Mouse (Mus musculus) spleen, adult 2 months (tissue): ENCODE measurements around the gene Krtap3-2. TPM values are rescaled to one million over a fixed set of nuclear protein-coding genes. Genes with fewer than 3 reads are reported as not detected.

ENCODE experiments used
- DNase-seq, 2 experiments: peaks; one replicate each; pipeline versions ENCODE4 v3.0.0 to v3.0.0-alpha.2; 2012 to 2021; ENCODE audit warnings: low spot score in 2 of 2, low read depth in 1 of 2
- H3K27ac ChIP-seq: fragments of 200-500 bp; 2 replicates; pipeline ENCODE4 v1.5.1; 2012; ENCODE audit warnings: low read length, inconsistent platforms; ENCODE audit not compliant: insufficient read depth
- H3K27me3 ChIP-seq: fragments of 200-500 bp; 2 replicates; pipeline ENCODE4 v1.6.1; 2012; ENCODE audit warnings: mild to moderate bottlenecking, moderate library complexity, low read length, inconsistent platforms; ENCODE audit not compliant: control insufficient read depth, insufficient read depth
- H3K36me3 ChIP-seq: fragments of 200-500 bp; 2 replicates; pipeline ENCODE4 v1.6.1; 2012; ENCODE audit warnings: mild to moderate bottlenecking, low read length, inconsistent platforms; ENCODE audit not compliant: control insufficient read depth, insufficient read depth
- H3K4me1 ChIP-seq: fragments of 200-500 bp; 2 replicates; pipeline ENCODE4 v1.6.1; 2011; ENCODE audit warnings: inconsistent platforms; ENCODE audit not compliant: control insufficient read depth, insufficient read depth, insufficient read length
- H3K4me3 ChIP-seq: fragments of 200-500 bp; 2 replicates; pipeline ENCODE4 v1.5.1; 2011; ENCODE audit warnings: mild to moderate bottlenecking, inconsistent platforms; ENCODE audit not compliant: insufficient read depth, insufficient read length; ENCODE audit errors: extremely low read depth
- CTCF ChIP-seq: fragments of 200-500 bp; IDR thresholded peaks from 2 replicates; pipeline ENCODE4 v1.5.1; 2011; ENCODE audit warnings: mild to moderate bottlenecking, inconsistent platforms; ENCODE audit not compliant: insufficient read depth, insufficient read length, insufficient replicate concordance; ENCODE audit errors: extremely low read depth
- POLR2A ChIP-seq: fragments of 200-500 bp; IDR thresholded peaks from 2 replicates; pipeline ENCODE4 v1.6.1; 2011; ENCODE audit warnings: low read depth, low read length, inconsistent platforms
- WGBS: fragments of 180-500 bp; shearing (Covaris S2); methylation state at CpG from one replicate; pipeline ENCODE4 v1.1.7; 2018; 5-methylcytosine and 5-hydroxymethylcytosine counted together
- polyA plus RNA-seq: library from polyadenylated mRNA; depleted of rRNA; stranded (reverse); fragments of >200 nt; gene quantifications from 2 replicates; pipeline ENCODE4 v1.2.3, GENCODE M21; 2012; rRNA removed

Gene Krtap3-2
- polyA plus RNA-seq, 1 experiment = not detected

DNA sequence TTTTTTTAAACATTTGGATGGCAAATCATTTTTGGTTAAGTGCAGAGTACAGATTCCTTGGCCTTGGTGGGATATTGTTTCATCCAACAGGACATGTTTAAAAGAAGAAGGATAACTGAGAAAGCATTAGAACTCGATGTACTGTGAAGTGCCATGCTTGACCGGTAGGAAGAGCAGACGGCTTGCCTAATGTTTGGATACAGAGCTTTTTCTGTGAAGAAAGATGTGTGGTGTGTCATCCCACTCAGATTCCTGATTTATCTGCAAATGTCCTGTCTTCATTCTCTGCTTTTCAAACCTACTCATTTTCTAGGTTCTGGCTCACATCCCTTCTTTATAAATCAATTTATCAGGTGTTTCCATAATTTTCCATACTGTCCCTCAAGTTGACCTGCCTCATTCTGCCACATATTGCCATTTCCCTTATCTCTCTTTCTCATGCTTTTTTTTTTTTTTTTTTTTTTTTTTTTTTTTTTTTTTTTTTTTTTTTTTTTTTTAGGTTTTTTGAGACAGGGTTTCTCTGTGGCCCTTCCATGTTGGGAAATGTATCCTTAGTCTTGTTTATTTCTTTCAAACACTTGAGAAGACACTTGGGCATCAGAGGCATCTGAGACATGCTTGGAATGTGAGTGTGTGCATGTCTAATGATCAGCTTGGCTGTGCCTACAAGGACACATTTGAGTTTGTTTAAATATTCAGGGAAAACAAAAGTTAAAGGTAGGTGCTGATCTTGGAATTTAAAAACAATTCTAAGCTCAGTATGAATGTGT, 1.5 kb upstream of the Krtap3-2 start:
- Histone ChIP-seq H3K27ac (no peak overlapping the region), H3K4me3 (no peak overlapping the region), H3K4me1 (no peaks in the 10 kb centered on the region), H3K36me3 (no peaks in the 10 kb centered on the region), H3K27me3 (no peaks in the 10 kb centered on the region)
- 88% methylated on average over 3 of the region's 3 CpGs for WGBS
- DNase-seq = no peak
- TF ChIP-seq CTCF (no peak), POLR2A (no peak)

DNA sequence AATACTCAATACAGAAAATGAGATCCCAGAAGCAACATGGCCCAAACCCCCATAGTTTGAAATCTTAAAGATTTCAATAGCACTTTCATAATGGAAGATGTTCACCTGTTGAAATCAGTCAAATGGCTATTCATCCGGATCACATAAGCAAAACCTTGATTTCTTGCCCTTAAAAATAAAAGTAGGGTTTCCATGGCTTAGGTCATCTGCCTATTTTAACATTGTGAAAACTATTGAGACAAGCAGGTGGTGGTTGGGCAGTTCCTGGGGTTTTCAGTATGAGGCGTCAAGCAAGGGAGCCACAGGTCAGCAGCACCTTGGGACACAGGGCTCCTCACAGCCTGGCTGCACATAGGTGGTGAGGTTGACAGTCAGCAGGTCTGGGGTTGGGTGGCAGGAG, 458 bp downstream of the Krtap3-2 start:
- 84% methylated on average over 2 of the region's 2 CpGs for WGBS
- Histone ChIP-seq H3K36me3 (no peaks in the 10 kb centered on the region), H3K4me1 (no peaks in the 10 kb centered on the region), H3K27me3 (no peaks in the 10 kb centered on the region), H3K4me3 (no peak overlapping the region), H3K27ac (no peak overlapping the region)
- no peak for DNase-seq
- TF ChIP-seq CTCF = no peak
- no peak for TF ChIP-seq POLR2A

GRCm38 (mm10) chr11:99550765-99551164, 5.9 kb downstream of the Krtap3-2 start, which contains the start of gene Krtap3-3:
TSS of gene Krtap3-3 (minus strand) at chr11:99550865.
- H3K27me3 ChIP-seq = no peaks in the 10 kb centered on the region
- no peak for TF ChIP-seq CTCF
- TF ChIP-seq POLR2A = no peak

DNA sequence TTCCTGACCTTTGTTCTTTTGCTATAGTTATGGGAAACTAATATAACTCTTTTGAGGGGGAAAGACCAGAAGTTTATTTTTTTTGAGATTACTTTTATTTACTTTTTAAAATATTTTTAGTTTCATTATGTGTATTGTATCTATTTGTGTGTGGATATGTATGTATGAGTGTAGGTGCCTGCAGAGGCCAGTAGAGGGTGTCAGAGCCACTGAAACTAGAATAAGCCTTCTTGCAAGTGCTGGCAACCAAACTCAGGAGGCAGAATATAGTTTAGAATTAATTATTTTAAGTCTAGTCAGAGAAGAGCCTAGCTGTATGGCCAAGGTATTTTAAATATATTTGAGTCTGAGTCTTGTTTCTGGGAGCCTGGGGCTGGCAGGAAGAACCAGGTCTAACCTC, 8.8 kb downstream of the Krtap3-2 start:
- TF ChIP-seq CTCF (no peak), POLR2A (no peak)
- no peaks in the 10 kb centered on the region for H3K36me3 ChIP-seq
- H3K4me3 ChIP-seq = no peak overlapping the region
- H3K4me1 ChIP-seq = no peaks in the 10 kb centered on the region
- no peak for DNase-seq
- no peak overlapping the region for H3K27ac ChIP-seq
- no peaks in the 10 kb centered on the region for H3K27me3 ChIP-seq

More at GRCm38 (mm10) chr11:99550765-99551164, 5.9 kb downstream of the Krtap3-2 start, which contains the start of gene Krtap3-3:
- DNase-seq = no peak
- H3K4me3 ChIP-seq = no peak within 1 kb of the TSS
- H3K4me1 ChIP-seq = no peaks in the 10 kb centered on the region
- no peak within 1 kb of the TSS for H3K27ac ChIP-seq
- H3K36me3 ChIP-seq = no peaks in the 10 kb centered on the region
- WGBS = 70% methylated on average over 4 of the region's 4 CpGs

- TF ChIP-seq POLR2A (no peak), CTCF (no peak)
Measured at GRCm38 (mm10) chr11:99539721-99540120, 16.9 kb downstream of the Krtap3-2 start.

GRCm38 (mm10) chr11:99521288-99521860, 35.3 kb downstream of the Krtap3-2 start, which contains the start of gene Krt39:
TSS of gene Krt39 (minus strand) at chr11:99521338.
- Histone ChIP-seq H3K4me1 (no peaks in the 10 kb centered on the region), H3K36me3 (no peaks in the 10 kb centered on the region), H3K4me3 (no peak within 1 kb of the TSS), H3K27me3 (no peaks in the 10 kb centered on the region), H3K27ac (no peak within 1 kb of the TSS)
- TF ChIP-seq POLR2A (no peak), CTCF (no peak)
- no peak for DNase-seq
- WGBS = 75% methylated on average over 13 of the region's 13 CpGs

More at GRCm38 (mm10) chr11:99539721-99540120, 16.9 kb downstream of the Krtap3-2 start:
- WGBS = 89% methylated on average over 9 of the region's 9 CpGs
- no peak overlapping the region for H3K27ac ChIP-seq
- H3K4me3 ChIP-seq = no peak overlapping the region
- H3K27me3 ChIP-seq = no peaks in the 10 kb centered on the region
- no peak for DNase-seq
- H3K4me1 ChIP-seq = no peaks in the 10 kb centered on the region
- no peaks in the 10 kb centered on the region for H3K36me3 ChIP-seq

GRCm38 (mm10) chr11:99514098-99514497, 42.6 kb downstream of the Krtap3-2 start:
- no peak for DNase-seq

More at GRCm38 (mm10) chr11:99514098-99514497, 42.6 kb downstream of the Krtap3-2 start:
- TF ChIP-seq POLR2A (no peak), CTCF (no peak)
- H3K36me3 ChIP-seq = no peaks in the 10 kb centered on the region
- H3K27ac ChIP-seq = no peak overlapping the region
- 89% methylated on average over 8 of the region's 8 CpGs for WGBS
- H3K4me3 ChIP-seq = no peak overlapping the region
- H3K4me1 ChIP-seq = no peaks in the 10 kb centered on the region
- H3K27me3 ChIP-seq = no peaks in the 10 kb centered on the region

Other genes starting within 250 kb of the Krtap3-2 start
- not detected in 2 replicates for gene Krt25, start 233.9 kb downstream of the Krtap3-2 start, polyA plus RNA-seq
- gene Krt26, start 218.9 kb downstream of the Krtap3-2 start, polyA plus RNA-seq = not detected in 2 replicates
- gene Krt27, start 205.7 kb downstream of the Krtap3-2 start, polyA plus RNA-seq = not detected in 2 replicates
- not detected in 2 replicates for gene Krt28, start 181.9 kb downstream of the Krtap3-2 start, polyA plus RNA-seq
- gene Krt10, start 167.5 kb downstream of the Krtap3-2 start, polyA plus RNA-seq = 0.22 and 0.23 TPM in 2 replicates
- gene Krt12, start 134.6 kb downstream of the Krtap3-2 start, polyA plus RNA-seq = 0.05 TPM in 1 of 2 replicates, not detected in the other
- gene Krt20, start 118.7 kb downstream of the Krtap3-2 start, polyA plus RNA-seq = 0.16 TPM in 2 replicates
- gene Krt23, start 63.7 kb downstream of the Krtap3-2 start, polyA plus RNA-seq = 0.06 and 0.14 TPM in 2 replicates
- not detected in 2 replicates for gene Krt39, start 35.5 kb downstream of the Krtap3-2 start, polyA plus RNA-seq
- gene Krt40, start 13.7 kb downstream of the Krtap3-2 start, polyA plus RNA-seq = not detected in 2 replicates
- not detected in 2 replicates for gene Krtap3-3, start 6.0 kb downstream of the Krtap3-2 start, polyA plus RNA-seq
- not detected in 2 replicates for gene Gm11939, start 2.6 kb upstream of the Krtap3-2 start, polyA plus RNA-seq
- gene Krtap3-1, start 9.8 kb upstream of the Krtap3-2 start, polyA plus RNA-seq = not detected in 2 replicates
- gene Krtap1-5, start 24.2 kb upstream of the Krtap3-2 start, polyA plus RNA-seq = not detected in 2 replicates
- not detected in 2 replicates for gene Krtap1-4, start 26.8 kb upstream of the Krtap3-2 start, polyA plus RNA-seq
- not detected in 2 replicates for gene Krtap1-3, start 34.5 kb upstream of the Krtap3-2 start, polyA plus RNA-seq
- not detected in 2 replicates for gene Krtap9-3, start 41.3 kb upstream of the Krtap3-2 start, polyA plus RNA-seq
- not detected in 2 replicates for gene Gm11938, start 46.5 kb upstream of the Krtap3-2 start, polyA plus RNA-seq
- not detected in 2 replicates for gene Gm11937, start 53.3 kb upstream of the Krtap3-2 start, polyA plus RNA-seq
- gene Krtap2-4, start 58.0 kb upstream of the Krtap3-2 start, polyA plus RNA-seq = not detected in 2 replicates
- gene Gm11562, start 63.6 kb upstream of the Krtap3-2 start, polyA plus RNA-seq = not detected in 2 replicates
- gene Krtap4-1, start 71.4 kb upstream of the Krtap3-2 start, polyA plus RNA-seq = not detected in 2 replicates
- not detected in 2 replicates for gene Krtap4-2, start 78.2 kb upstream of the Krtap3-2 start, polyA plus RNA-seq
- not detected in 2 replicates for gene Krtap4-7, start 87.2 kb upstream of the Krtap3-2 start, polyA plus RNA-seq
- not detected in 2 replicates for gene Gm11555, start 93.4 kb upstream of the Krtap3-2 start, polyA plus RNA-seq
- not detected in 2 replicates for gene Gm11563, start 102.1 kb upstream of the Krtap3-2 start, polyA plus RNA-seq
- gene Krtap4-6, start 109.1 kb upstream of the Krtap3-2 start, polyA plus RNA-seq = not detected in 2 replicates
- gene Gm14190, start 133.9 kb upstream of the Krtap3-2 start, polyA plus RNA-seq = not detected in 2 replicates
- gene Gm14180, start 177.4 kb upstream of the Krtap3-2 start, polyA plus RNA-seq = not detected in 2 replicates
- not detected in 2 replicates for gene Gm11595, start 216.1 kb upstream of the Krtap3-2 start, polyA plus RNA-seq
- gene Krtap4-8, start 223.9 kb upstream of the Krtap3-2 start, polyA plus RNA-seq = not detected in 2 replicates
- not detected in 2 replicates for gene Krtap4-9, start 228.3 kb upstream of the Krtap3-2 start, polyA plus RNA-seq
- not detected in 2 replicates for gene Gm11596, start 236.6 kb upstream of the Krtap3-2 start, polyA plus RNA-seq
- gene Gm11569, start 242.1 kb upstream of the Krtap3-2 start, polyA plus RNA-seq = not detected in 2 replicates
- gene Gm11554, start 247.6 kb upstream of the Krtap3-2 start, polyA plus RNA-seq = not detected in 2 replicates